Mouse (Mus musculus) kidney, adult 11 months (tissue): ENCODE measurements at regions not wholly inside any gene's neighbourhood (a gene's known extent, or its start where the extent isn't known, plus 50 kb on each side); places are given as distances from the start of the nearest gene placed in this dataset.

Experiments used
- DNase-seq: peaks from one replicate; pipeline ENCODE4 v3.0.0; 2022

DNA sequence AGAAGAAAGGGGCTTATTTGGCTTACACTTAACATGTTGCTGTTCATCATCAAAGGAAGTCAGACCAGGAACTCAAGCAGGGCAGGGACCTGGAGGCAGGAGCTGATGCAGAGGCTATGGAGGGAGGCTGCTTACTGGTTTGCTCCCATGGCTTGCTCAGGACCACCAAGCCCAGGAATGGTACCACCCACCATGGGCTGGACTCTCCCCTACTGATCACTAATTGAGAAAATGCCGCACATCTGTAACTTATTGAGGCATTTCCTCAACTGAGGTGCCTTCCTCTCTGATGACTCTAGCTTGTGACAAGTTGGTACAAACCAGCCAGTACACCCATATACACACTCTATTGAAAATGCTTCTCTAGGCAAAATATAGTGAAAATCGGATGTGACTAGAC, 138.9 kb upstream of the Krr1 start:
- DNase-seq, result no peak

- DNase-seq, result no peak
Observed at GRCm38 (mm10) chr10:111834280-111834679, 138.2 kb upstream of the Krr1 start.

DNA sequence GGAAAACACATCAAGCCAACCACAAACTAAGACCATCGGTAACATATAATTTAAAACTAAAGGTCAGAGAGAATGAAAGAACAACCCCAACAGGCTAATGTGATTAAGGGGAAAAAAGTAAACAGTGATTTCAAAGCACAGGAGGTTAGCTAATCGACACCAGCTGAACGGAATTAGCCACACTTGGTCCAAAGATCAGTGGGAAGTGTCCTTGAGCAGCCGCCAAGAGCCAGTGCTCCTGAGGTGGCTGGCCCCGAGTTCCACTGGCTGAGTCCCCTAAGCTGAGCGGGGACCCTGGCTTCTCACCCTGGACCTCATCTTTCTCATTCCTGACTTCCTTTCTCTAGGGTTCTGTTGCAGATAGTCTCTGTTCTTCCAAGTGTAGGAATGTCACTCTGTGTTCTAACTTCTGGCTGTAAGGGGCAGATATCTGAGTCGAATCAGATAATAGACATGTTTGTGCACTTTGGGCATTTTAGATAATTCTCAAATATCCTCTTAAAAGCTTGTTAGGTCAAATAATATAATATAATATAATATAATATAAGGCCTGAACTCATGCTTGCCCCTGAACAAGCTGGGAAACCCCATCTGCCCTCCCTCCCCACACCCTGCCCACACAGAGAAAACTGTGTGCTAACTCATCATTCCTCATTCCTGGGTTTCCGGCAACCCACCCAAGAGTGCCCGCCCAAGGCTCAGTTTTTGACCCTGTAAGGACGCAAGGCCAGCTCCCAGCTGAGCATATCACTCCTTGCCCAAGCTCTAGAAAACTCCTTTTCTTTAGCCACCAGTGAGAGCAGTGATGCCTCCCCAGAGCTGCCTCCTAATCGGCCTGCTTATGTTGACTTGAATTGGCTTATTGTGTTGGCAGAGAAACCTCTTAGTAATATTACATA, 137.3 kb upstream of the Krr1 start:
- DNase-seq, result peak; percentile 21

GRCm38 (mm10) chr10:111836191-111836590, 136.3 kb upstream of the Krr1 start:
- no peak for DNase-seq

GRCm38 (mm10) chr10:111836802-111837201, 135.7 kb upstream of the Krr1 start:
- DNase-seq, result no peak

- DNase-seq, result no peak
Observed at GRCm38 (mm10) chr10:111842321-111842775, 130.1 kb upstream of the Krr1 start.

GRCm38 (mm10) chr10:111842896-111843295, 129.6 kb upstream of the Krr1 start:
- no peak for DNase-seq

DNA sequence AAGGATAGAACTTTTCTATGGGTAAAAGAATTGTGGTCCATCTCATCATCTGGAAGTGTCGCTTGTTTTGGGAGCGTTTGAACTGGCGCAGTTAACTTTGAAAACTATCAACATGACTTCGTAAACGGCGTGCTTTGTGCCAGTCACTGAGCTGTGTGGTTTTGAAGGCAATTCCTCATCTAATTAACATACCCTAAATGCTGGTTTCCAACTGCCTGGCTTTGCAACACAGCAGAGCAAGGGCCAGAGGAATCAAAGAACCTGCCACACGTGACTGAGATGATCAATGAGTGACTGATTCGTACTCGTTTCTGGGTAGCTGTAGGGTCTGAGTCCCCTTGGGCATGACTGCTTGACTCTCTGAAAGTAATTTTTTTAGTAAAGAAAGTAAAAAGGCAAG, 129.2 kb upstream of the Krr1 start:
- no peak for DNase-seq

GRCm38 (mm10) chr10:111844144-111844543, 128.3 kb upstream of the Krr1 start:
- DNase-seq, result no peak

DNA sequence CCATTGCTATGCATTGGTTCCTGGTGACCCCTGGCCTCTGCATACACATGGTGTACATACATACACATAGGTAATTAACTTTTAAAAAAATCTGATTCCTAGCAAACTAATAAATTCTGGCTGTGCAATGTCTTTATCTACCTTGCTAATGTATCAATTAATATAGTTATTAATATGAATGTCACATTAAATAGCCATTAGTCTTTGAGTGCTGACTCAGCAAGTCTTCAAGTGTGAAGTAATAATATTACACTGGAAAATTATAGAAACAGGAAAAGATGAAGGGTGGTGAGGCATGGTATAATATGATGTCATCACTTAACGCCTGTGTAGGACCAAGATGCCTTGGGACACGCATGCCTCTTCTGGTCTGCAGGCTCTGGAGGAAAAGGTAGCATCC, 126.5 kb upstream of the Krr1 start:
- DNase-seq, result no peak

DNA sequence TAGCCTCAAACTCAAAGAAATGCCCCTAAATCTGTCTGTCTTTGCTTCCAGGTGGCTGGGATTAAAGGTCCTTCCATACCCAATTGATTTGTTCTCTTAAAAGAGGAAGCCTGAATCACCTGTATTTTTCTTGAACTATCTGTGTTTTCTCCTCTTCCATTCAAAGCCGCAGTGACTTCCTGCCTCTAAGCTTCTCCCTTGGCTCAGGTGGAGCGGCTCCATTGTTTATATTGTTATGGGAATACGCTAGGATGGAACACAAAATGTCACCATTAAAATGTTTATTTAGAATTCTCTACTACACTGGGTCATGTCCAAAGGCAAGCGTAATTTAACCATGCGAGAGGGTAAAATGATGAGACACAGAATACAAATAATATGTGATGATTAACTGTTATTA, 118.2 kb upstream of the Krr1 start:
- no peak for DNase-seq

DNA sequence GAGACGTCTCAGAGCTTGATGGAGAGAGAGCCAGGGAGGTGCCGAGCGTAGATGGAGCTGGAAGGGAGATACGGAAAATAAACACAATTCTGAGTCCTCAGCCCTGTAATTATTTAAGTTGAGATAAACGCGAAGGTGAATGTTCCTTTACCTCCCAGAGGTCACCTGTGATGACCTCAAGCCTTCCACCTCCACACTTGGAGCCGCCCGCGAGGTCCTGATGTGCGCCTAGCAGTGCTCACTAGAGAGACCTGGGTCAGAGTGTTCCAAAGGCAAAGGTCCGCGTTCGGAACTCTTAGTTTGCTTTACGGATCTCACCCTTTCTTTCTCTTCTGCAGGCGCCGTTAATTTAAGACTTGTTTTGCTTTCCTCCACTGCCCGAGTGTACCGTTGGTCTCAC, 117.0 kb upstream of the Krr1 start:
- no peak for DNase-seq

GRCm38 (mm10) chr10:111858403-111858802, 114.1 kb upstream of the Krr1 start:
- DNase-seq, result no peak

- DNase-seq, result no peak
Observed at GRCm38 (mm10) chr10:111865286-111865830, 107.1 kb upstream of the Krr1 start.

DNA sequence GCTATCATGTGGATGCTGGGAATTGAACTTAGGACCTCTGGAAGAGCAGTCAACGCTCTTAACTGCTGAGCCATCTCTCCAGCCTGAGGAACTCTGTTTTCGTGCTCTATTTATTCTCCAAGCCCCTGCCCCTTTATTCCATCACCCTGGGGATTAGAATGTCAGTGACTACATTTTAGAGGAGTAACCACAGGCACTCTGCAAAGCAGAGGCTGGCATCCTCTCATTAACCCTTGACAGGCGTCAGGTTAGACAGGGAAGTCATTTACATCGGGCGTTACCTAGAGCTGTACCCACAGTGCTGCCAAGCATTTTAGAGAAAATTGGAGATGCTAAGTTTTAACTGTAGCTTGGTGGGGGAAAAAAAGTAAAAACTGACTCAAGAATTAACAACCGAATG, 105.4 kb upstream of the Krr1 start:
- DNase-seq, result no peak

- no peak for DNase-seq
Observed at GRCm38 (mm10) chr10:111867538-111867937, 104.9 kb upstream of the Krr1 start.

- DNase-seq, result no peak
Observed at GRCm38 (mm10) chr10:111880354-111880753, 92.1 kb upstream of the Krr1 start.

DNA sequence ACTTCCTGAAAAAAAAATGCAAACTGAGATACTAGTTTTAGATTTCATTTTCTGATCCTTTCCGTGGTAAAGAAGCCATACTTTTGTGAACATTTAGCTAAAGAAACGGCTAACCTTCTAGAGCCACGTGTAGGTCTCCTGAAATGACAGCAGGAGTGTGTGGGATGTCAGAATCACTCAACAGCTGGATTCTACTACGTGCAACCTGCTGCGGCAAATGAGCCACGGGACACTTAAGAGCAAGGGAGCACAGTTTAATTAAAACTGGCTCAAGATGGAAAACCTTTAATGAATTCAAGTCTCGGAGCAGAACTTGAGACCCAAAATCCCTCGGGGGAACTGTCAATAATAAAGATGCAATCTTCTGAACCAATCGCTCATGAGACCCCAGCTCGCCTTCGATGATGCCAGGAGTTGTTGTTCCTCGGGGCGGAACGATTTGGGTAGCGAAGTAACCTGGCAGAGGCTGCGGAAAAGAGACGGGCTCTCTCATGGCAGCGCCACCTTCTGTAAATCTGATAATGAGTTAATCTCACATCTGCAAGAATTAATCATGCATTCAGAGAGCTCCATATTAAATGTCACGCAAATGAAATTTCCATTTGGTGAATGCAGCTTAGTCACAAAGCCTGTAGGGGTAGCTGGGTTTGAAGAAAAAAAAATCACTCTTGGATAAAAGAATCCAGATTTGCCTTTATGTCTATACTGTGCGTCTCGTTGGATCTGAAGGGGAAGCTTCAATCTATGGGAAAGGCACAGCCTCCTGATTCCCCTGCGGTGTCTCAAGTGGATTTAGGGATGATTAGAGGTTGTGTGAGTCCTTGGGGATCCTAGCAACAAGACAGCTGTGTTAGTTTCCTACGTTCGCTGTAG, 90.9 kb upstream of the Krr1 start:
- peak; percentile 14 for DNase-seq

DNA sequence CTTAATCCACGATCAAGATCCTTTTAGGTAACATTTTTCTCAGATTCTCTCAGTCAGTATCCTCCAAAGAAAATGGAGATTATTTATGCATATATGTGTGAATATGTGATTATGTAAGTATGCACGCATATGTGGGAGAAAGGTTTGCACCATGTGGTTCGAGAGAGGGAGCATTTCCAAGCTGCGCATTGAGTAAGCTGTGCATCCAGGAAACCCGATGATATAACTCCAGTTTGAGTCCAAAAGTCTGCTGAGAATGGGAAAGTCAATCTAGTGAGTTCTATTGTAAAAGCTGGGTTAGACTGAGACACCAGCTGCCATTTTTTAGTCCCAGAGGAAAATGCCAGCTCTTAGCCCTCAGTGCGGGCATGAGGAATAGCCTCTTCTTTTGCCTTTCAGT, 89.9 kb upstream of the Krr1 start:
- DNase-seq, result no peak

GRCm38 (mm10) chr10:111884701-111885100, 87.8 kb upstream of the Krr1 start:
- no peak for DNase-seq

- no peak for DNase-seq
Observed at GRCm38 (mm10) chr10:111889111-111889510, 83.4 kb upstream of the Krr1 start.

GRCm38 (mm10) chr10:111893489-111893888, 79.0 kb upstream of the Krr1 start:
- DNase-seq, result no peak

DNA sequence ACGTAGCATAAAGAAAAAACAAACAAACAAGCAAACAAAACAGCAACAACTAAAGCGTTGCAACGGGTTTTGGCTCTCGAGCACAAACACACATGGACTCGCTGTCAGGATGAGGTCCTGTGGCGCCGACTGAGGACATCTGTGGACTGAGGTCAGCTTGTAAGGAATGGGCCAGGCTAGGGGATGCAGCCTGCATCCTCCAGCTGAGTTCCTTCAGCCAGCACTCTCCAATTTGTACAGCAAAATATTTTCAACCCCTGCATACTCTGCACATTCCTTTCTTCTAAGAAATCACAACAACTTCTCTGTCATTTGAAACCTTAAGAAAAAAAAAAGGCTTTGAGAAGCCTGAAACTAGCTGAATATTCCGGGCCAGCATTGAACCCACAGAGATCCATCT, 78.5 kb upstream of the Krr1 start:
- DNase-seq, result peak; percentile 46

GRCm38 (mm10) chr10:111897361-111897760, 75.1 kb upstream of the Krr1 start:
- DNase-seq, result no peak
